Mouse (Mus musculus) myocyte (in vitro differentiated cells): Measurements from ENCODE around the gene Pkp4.

Experiments
- CEBPB ChIP-seq: IDR thresholded peaks from 2 replicates; pipeline ENCODE4 v1.6.1; 2011; ENCODE audit warnings: mild to moderate bottlenecking, moderate library complexity; ENCODE audit not compliant: poor library complexity, insufficient read depth, severe bottlenecking
- MAX ChIP-seq: IDR thresholded peaks from one replicate; pipeline ENCODE4 v1.6.1; 2011; ENCODE audit warnings: low read depth, mild to moderate bottlenecking, control low read depth
- MYOD1 ChIP-seq, 3 experiments: IDR thresholded peaks; one replicate each; pipeline ENCODE4 v1.6.1; 2011; ENCODE audit warnings: control low read depth in 2 of 3, low read depth in 2 of 3, mild to moderate bottlenecking in 2 of 3, moderate library complexity in 1 of 3; ENCODE audit not compliant: insufficient read length in 2 of 3, control insufficient read depth in 1 of 3
- MYOG ChIP-seq, 3 experiments: IDR thresholded peaks; one replicate each; pipeline ENCODE4 v1.6.1; 2011; ENCODE audit warnings: control low read depth in 2 of 3, low read depth in 2 of 3, mild to moderate bottlenecking in 2 of 3; ENCODE audit not compliant: insufficient read length in 2 of 3, control insufficient read depth in 1 of 3, insufficient read depth in 1 of 3
- POLR2A ChIP-seq: IDR thresholded peaks from one replicate; pipeline ENCODE4 v1.6.1; 2011; ENCODE audit warnings: low read depth, mild to moderate bottlenecking, control low read depth, moderate library complexity; ENCODE audit not compliant: insufficient read length
- TCF12 ChIP-seq: IDR thresholded peaks from one replicate; pipeline ENCODE4 v1.6.1; 2011; ENCODE audit warnings: mild to moderate bottlenecking, control low read depth; ENCODE audit not compliant: poor library complexity, insufficient read depth, severe bottlenecking
- TCF3 ChIP-seq: IDR thresholded peaks from one replicate; pipeline ENCODE4 v1.6.1; 2011; ENCODE audit warnings: low read depth, control low read depth; ENCODE audit not compliant: insufficient read length
- USF1 ChIP-seq: IDR thresholded peaks from one replicate; pipeline ENCODE4 v1.6.1; 2011; ENCODE audit warnings: low read depth, mild to moderate bottlenecking, control low read depth, moderate library complexity

- TF ChIP-seq POLR2A (no peak), USF1 (no peak), MAX (no peak), MYOG (IDR thresholded peaks at IDR 0.05; ENCODE audit: control insufficient read depth in 1 of 3, insufficient read depth in 1 of 3, insufficient read length in 2 of 3, low read depth in 2 of 3) (no peak), CEBPB (no peak), TCF3 (no peak), TCF12 (no peak), MYOD1 (IDR thresholded peaks at IDR 0.05; ENCODE audit: control insufficient read depth in 1 of 3, insufficient read length in 2 of 3, low read depth in 2 of 3) (no peak)
These were observed 32.5 kb downstream of the Pkp4 start for GRCm38 (mm10) chr2:59193117-59193516.
